Mouse (Mus musculus) limb, embryonic 14.5 days (tissue): ENCODE data around the gene Ptges. TPM values are rescaled to one million over a fixed set of nuclear protein-coding genes. Genes with fewer than 3 reads are reported as not detected.

Source experiments
- ATAC-seq: fragments of 200-750 bp; cut with Nextera tagmentation; 2 replicates; pipeline ENCODE4 v1.8.0; 2017; ENCODE audit warnings: low read depth, moderate number of reproducible peaks, moderate TSS enrichment; ENCODE audit not compliant: low FRiP score
- DNase-seq: peaks from one replicate; pipeline ENCODE4 v3.0.0-alpha.2; 2015; ENCODE audit warnings: low spot score
- H3K27ac ChIP-seq: fragments of 300-500 bp; sonication (generic); replicated peaks from 2 replicates; pipeline ENCODE4 v1.5.1; 2014; ENCODE audit warnings: low read depth, mild to moderate bottlenecking, low read length, moderate library complexity, mixed read lengths
- H3K27me3 ChIP-seq: fragments of 300-500 bp; sonication (generic); 2 replicates; pipeline ENCODE4 v1.6.1; 2014; ENCODE audit warnings: low read length, mixed read lengths; ENCODE audit not compliant: control insufficient read depth, insufficient read depth
- H3K36me3 ChIP-seq: fragments of 300-500 bp; sonication (generic); 2 replicates; pipeline ENCODE4 v1.6.1; 2014; ENCODE audit warnings: mild to moderate bottlenecking, low read length, moderate library complexity, mixed read lengths; ENCODE audit not compliant: control insufficient read depth, insufficient read depth
- H3K4me1 ChIP-seq: fragments of 300-500 bp; sonication (generic); 2 replicates; pipeline ENCODE4 v1.6.1; 2014; ENCODE audit warnings: antibody characterized with exemption, low read length, mixed read lengths; ENCODE audit not compliant: control insufficient read depth, insufficient read depth
- H3K4me2 ChIP-seq: fragments of 300-500 bp; sonication (generic); replicated peaks from 2 replicates; pipeline ENCODE4 v1.6.1; 2014; ENCODE audit warnings: low read depth, mild to moderate bottlenecking, low read length, moderate library complexity; ENCODE audit not compliant: severe bottlenecking
- H3K4me3 ChIP-seq: fragments of 300-500 bp; sonication (generic); replicated peaks from 2 replicates; pipeline ENCODE4 v1.5.1; 2014; ENCODE audit warnings: low read length
- H3K9ac ChIP-seq: fragments of 300-500 bp; sonication (generic); 2 replicates; pipeline ENCODE4 v1.6.1; 2014; ENCODE audit warnings: mild to moderate bottlenecking, low read depth, low read length, moderate library complexity; ENCODE audit not compliant: severe bottlenecking
- H3K9me3 ChIP-seq: fragments of 300-500 bp; sonication (generic); 2 replicates; pipeline ENCODE4 v1.6.1; 2016; ENCODE audit warnings: low read length; ENCODE audit not compliant: control insufficient read depth
- POLR2A ChIP-seq: fragments of 200-500 bp; IDR thresholded peaks from 2 replicates; pipeline ENCODE4 v1.8.0; 2012; ENCODE audit warnings: inconsistent platforms, mild to moderate bottlenecking, moderate library complexity, borderline replicate concordance; ENCODE audit not compliant: insufficient read depth, insufficient read length; ENCODE audit errors: extremely low read depth
- WGBS: fragments of 180-500 bp; shearing (Covaris S2); extraction: QIAGEN DNeasy Blood & Tissue Kit; methylation state at CpG from one replicate; pipeline ENCODE4 v1.1.7; 2014; 5-methylcytosine and 5-hydroxymethylcytosine counted together
- polyA plus RNA-seq, 2 experiments: library from polyadenylated mRNA; depleted of rRNA in 1 of 2; stranded (reverse) in 1 of 2; unstranded in 1 of 2; fragments of >200 nt; fragmentation: Nextera tagmentation in 1 of 2; extraction: Ambion mirVana in 1 of 2; gene quantifications; 2 replicates each; pipeline versions ENCODE4 v1.2.1 to v1.2.3; 2012 to 2014

Gene Ptges
- polyA plus RNA-seq, 2 experiments, result 16.4 to 20.5 TPM

GRCm38 (mm10) chr2:30959856-30960255 is 30.2 kb upstream of the Ptges start:
- no peak overlapping the region for H3K27ac ChIP-seq
- no peaks in the 10 kb centered on the region for H3K27me3 ChIP-seq
- no peak overlapping the region for H3K4me2 ChIP-seq
- no peak overlapping the region for H3K9ac ChIP-seq
- H3K4me1 ChIP-seq, result no peaks in the 10 kb centered on the region; the same call in 1 of the 2 replicates
- TF ChIP-seq POLR2A, result no peak
- no peak for DNase-seq
- H3K4me3 ChIP-seq, result no peak overlapping the region
- no peaks in the 10 kb centered on the region for H3K9me3 ChIP-seq
- H3K36me3 ChIP-seq, result peaks cover 95% of the 10 kb centered on the region
- ATAC-seq, result no peak
- 55% methylated on average over 5 of the region's 5 CpGs for WGBS

- Histone ChIP-seq H3K4me3 (no peak overlapping the region), H3K36me3 (peaks cover 84% of the 10 kb centered on the region), H3K9me3 (no peaks in the 10 kb centered on the region), H3K4me1 (peaks cover 9% of the 10 kb centered on the region; the same call in 1 of the 2 replicates), H3K4me2 (no peak overlapping the region), H3K27me3 (no peaks in the 10 kb centered on the region), H3K27ac (no peak overlapping the region), H3K9ac (no peak overlapping the region)
- no peak for ATAC-seq
- no peak for TF ChIP-seq POLR2A
- 92% methylated on average over 14 of the region's 14 CpGs for WGBS
- DNase-seq, result no peak
Observed at GRCm38 (mm10) chr2:30958726-30959125, 29.1 kb upstream of the Ptges start.

- H3K9ac ChIP-seq, result no peak overlapping the region
Observed at GRCm38 (mm10) chr2:30957511-30957910, 27.8 kb upstream of the Ptges start.

GRCm38 (mm10) chr2:30954797-30955196 is 25.1 kb upstream of the Ptges start:
- DNase-seq, result no peak
- peaks cover 47% of the 10 kb centered on the region for H3K36me3 ChIP-seq
- no peak for ATAC-seq
- peaks cover 16% of the 10 kb centered on the region; the same call in 1 of the 2 replicates for H3K4me1 ChIP-seq
- peak overlapping the region; percentile 84; the same call in 1 of the 2 replicates for H3K9ac ChIP-seq
- H3K4me2 ChIP-seq, result 0 out of 2 replicates have a peak overlapping the region, but pooled peaks have one; percentile 63
- peak overlapping the region; percentile 86; the same call in 1 of the 2 replicates for H3K4me3 ChIP-seq
- WGBS, result 76% methylated on average over 6 of the region's 6 CpGs
- TF ChIP-seq POLR2A, result no peak
- no peak overlapping the region for H3K27ac ChIP-seq
- no peaks in the 10 kb centered on the region for H3K27me3 ChIP-seq
- H3K9me3 ChIP-seq, result no peaks in the 10 kb centered on the region

More at GRCm38 (mm10) chr2:30957511-30957910, 27.8 kb upstream of the Ptges start:
- Histone ChIP-seq H3K4me3 (no peak overlapping the region), H3K4me1 (peaks cover 13% of the 10 kb centered on the region; the same call in 1 of the 2 replicates), H3K36me3 (peaks cover 72% of the 10 kb centered on the region), H3K4me2 (no peak overlapping the region), H3K9me3 (no peaks in the 10 kb centered on the region), H3K27ac (no peak overlapping the region), H3K27me3 (no peaks in the 10 kb centered on the region)
- DNase-seq, result no peak
- no peak for TF ChIP-seq POLR2A
- 88% methylated on average over 4 of the region's 4 CpGs for WGBS
- ATAC-seq, result no peak

- peak within 1 kb of the TSS; percentile 84 for H3K9ac ChIP-seq
- H3K9me3 ChIP-seq, result no peaks in the 10 kb centered on the region
- TF ChIP-seq POLR2A, result peak; percentile 96; the same call in 1 of the 2 replicates
- DNase-seq (peak; percentile 95), ATAC-seq (peak; percentile 88)
- H3K36me3 ChIP-seq, result peaks cover 28% of the 10 kb centered on the region
- peak within 1 kb of the TSS; percentile 83 for H3K27ac ChIP-seq
- no peaks in the 10 kb centered on the region for H3K27me3 ChIP-seq
- peak within 1 kb of the TSS; percentile 63 for H3K4me2 ChIP-seq
- peak within 1 kb of the TSS; percentile 86 for H3K4me3 ChIP-seq
- WGBS, result under 1% methylated on average over 56 of the region's 60 CpGs
- peaks cover 16% of the 10 kb centered on the region; the same call in 1 of the 2 replicates for H3K4me1 ChIP-seq
Observed at GRCm38 (mm10) chr2:30952824-30953490, 23.3 kb upstream of the Ptges start, which contains the start of gene Tor1b. TSS of gene Tor1b (plus strand) at chr2:30952959.
